Mouse (Mus musculus): ENCODE measurements at regions not wholly inside any gene's neighbourhood (a gene's known extent, or its start where the extent isn't known, plus 50 kb on each side); places are given as distances from the start of the nearest gene placed in this dataset.

- H3K36me3 ChIP-seq: no peaks in the 10 kb centered on the region
- no peak overlapping the region for H3K27ac ChIP-seq
- H3K27me3 ChIP-seq (replicated peaks): no peaks in the 10 kb centered on the region
- H3K9me3 ChIP-seq: no peaks in the 10 kb centered on the region
- 43% methylated on average over 2 of the region's 2 CpGs for WGBS
- ATAC-seq: no peak
- H3K9ac ChIP-seq: no peak overlapping the region
- no peak overlapping the region for H3K4me3 ChIP-seq (replicated peaks)
- no peak overlapping the region for H3K4me2 ChIP-seq (replicated peaks)
- H3K4me1 ChIP-seq (replicated peaks): no peaks in the 10 kb centered on the region
Measured at GRCm38 (mm10) chr11:31791264-31791663, 80.7 kb upstream of the Cpeb4 start.

GRCm38 (mm10) chr11:31795084-31795483 is 76.9 kb upstream of the Cpeb4 start:
- Histone ChIP-seq H3K27ac (no peak overlapping the region), H3K9ac (no peak overlapping the region), H3K4me1 (replicated peaks) (no peaks in the 10 kb centered on the region), H3K4me2 (replicated peaks) (no peak overlapping the region), H3K27me3 (replicated peaks) (no peaks in the 10 kb centered on the region), H3K4me3 (replicated peaks) (no peak overlapping the region), H3K36me3 (no peaks in the 10 kb centered on the region), H3K9me3 (no peaks in the 10 kb centered on the region)
- no peak for ATAC-seq
- WGBS: 59% methylated on average over 8 of the region's 8 CpGs

GRCm38 (mm10) chr11:31796245-31796644 is 75.8 kb upstream of the Cpeb4 start:
- Histone ChIP-seq H3K4me3 (replicated peaks) (no peak overlapping the region), H3K4me2 (replicated peaks) (no peak overlapping the region), H3K9ac (no peak overlapping the region), H3K9me3 (no peaks in the 10 kb centered on the region), H3K36me3 (no peaks in the 10 kb centered on the region), H3K4me1 (replicated peaks) (no peaks in the 10 kb centered on the region), H3K27ac (no peak overlapping the region), H3K27me3 (replicated peaks) (no peaks in the 10 kb centered on the region)
- no peak for ATAC-seq
- 70% methylated on average over 6 of the region's 6 CpGs for WGBS

GRCm38 (mm10) chr11:31801575-31801974 is 70.4 kb upstream of the Cpeb4 start:
- no peak overlapping the region for H3K9ac ChIP-seq
- H3K36me3 ChIP-seq: no peaks in the 10 kb centered on the region
- no peak overlapping the region for H3K4me3 ChIP-seq (replicated peaks)
- H3K27me3 ChIP-seq (replicated peaks): no peaks in the 10 kb centered on the region
- 75% methylated on average over 4 of the region's 4 CpGs for WGBS
- peak; percentile 71 for ATAC-seq
- no peak overlapping the region for H3K27ac ChIP-seq
- no peak overlapping the region for H3K4me2 ChIP-seq (replicated peaks)
- H3K9me3 ChIP-seq: no peaks in the 10 kb centered on the region
- H3K4me1 ChIP-seq (replicated peaks): peaks cover 9% of the 10 kb centered on the region

- no peaks in the 10 kb centered on the region for H3K27me3 ChIP-seq (replicated peaks)
- H3K4me1 ChIP-seq (replicated peaks): peaks cover 20% of the 10 kb centered on the region
- H3K27ac ChIP-seq: peak overlapping the region; percentile 52
- no peak overlapping the region for H3K4me2 ChIP-seq (replicated peaks)
- whole genome bisulfite sequencing: 25% methylated on average over 3 of the region's 3 CpGs
- peak; percentile 82 for ATAC-seq
- no peaks in the 10 kb centered on the region for H3K9me3 ChIP-seq
- no peaks in the 10 kb centered on the region for H3K36me3 ChIP-seq
- H3K4me3 ChIP-seq (replicated peaks): no peak overlapping the region
- H3K9ac ChIP-seq: no peak overlapping the region
Measured at GRCm38 (mm10) chr11:31803319-31803891, 68.6 kb upstream of the Cpeb4 start.

- WGBS: 83% methylated on average over 6 of the region's 6 CpGs
- ATAC-seq: no peak
- H3K27me3 ChIP-seq (replicated peaks): no peaks in the 10 kb centered on the region
- no peak overlapping the region for H3K27ac ChIP-seq
- H3K9me3 ChIP-seq: no peaks in the 10 kb centered on the region
- H3K4me1 ChIP-seq (replicated peaks): peaks cover 24% of the 10 kb centered on the region
- no peak overlapping the region for H3K9ac ChIP-seq
- no peak overlapping the region for H3K4me2 ChIP-seq (replicated peaks)
- H3K36me3 ChIP-seq: no peaks in the 10 kb centered on the region
- no peak overlapping the region for H3K4me3 ChIP-seq (replicated peaks)
Measured at GRCm38 (mm10) chr11:31804518-31804917, 67.5 kb upstream of the Cpeb4 start.

GRCm38 (mm10) chr11:31807461-31808215 is 64.4 kb upstream of the Cpeb4 start:
- 64% methylated on average over 8 of the region's 8 CpGs for WGBS
- Histone ChIP-seq H3K4me2 (replicated peaks) (no peak overlapping the region), H3K4me3 (replicated peaks) (no peak overlapping the region), H3K27me3 (replicated peaks) (no peaks in the 10 kb centered on the region), H3K9ac (no peak overlapping the region), H3K4me1 (replicated peaks) (peaks cover 29% of the 10 kb centered on the region), H3K36me3 (no peaks in the 10 kb centered on the region), H3K27ac (peak overlapping the region; percentile 63), H3K9me3 (no peaks in the 10 kb centered on the region)
- peak; percentile 46 for ATAC-seq

GRCm38 (mm10) chr11:31808216-31808838 is 63.7 kb upstream of the Cpeb4 start:
- Histone ChIP-seq H3K27me3 (replicated peaks) (no peaks in the 10 kb centered on the region), H3K4me2 (replicated peaks) (no peak overlapping the region), H3K9me3 (no peaks in the 10 kb centered on the region), H3K36me3 (no peaks in the 10 kb centered on the region), H3K4me3 (replicated peaks) (no peak overlapping the region), H3K9ac (no peak overlapping the region), H3K27ac (peak overlapping the region; percentile 63; the same call in 1 of the 2 replicates), H3K4me1 (replicated peaks) (peaks cover 28% of the 10 kb centered on the region)
- ATAC-seq: peak; percentile 32
- 62% methylated on average over 5 of the region's 5 CpGs for WGBS

GRCm38 (mm10) chr11:31810011-31810786 is 61.8 kb upstream of the Cpeb4 start:
- WGBS: 41% methylated on average over 7 of the region's 7 CpGs
- ATAC-seq: no peak
- Histone ChIP-seq H3K27me3 (replicated peaks) (no peaks in the 10 kb centered on the region), H3K4me3 (replicated peaks) (no peak overlapping the region), H3K27ac (no peak overlapping the region), H3K9ac (no peak overlapping the region), H3K4me2 (replicated peaks) (no peak overlapping the region), H3K36me3 (no peaks in the 10 kb centered on the region), H3K4me1 (replicated peaks) (peaks cover 20% of the 10 kb centered on the region), H3K9me3 (no peaks in the 10 kb centered on the region)

GRCm38 (mm10) chr11:31812215-31812614 is 59.8 kb upstream of the Cpeb4 start:
- no peaks in the 10 kb centered on the region for H3K27me3 ChIP-seq (replicated peaks)
- H3K9me3 ChIP-seq: no peaks in the 10 kb centered on the region
- no peak overlapping the region for H3K27ac ChIP-seq
- 38% methylated on average over 9 of the region's 9 CpGs for WGBS
- H3K4me1 ChIP-seq (replicated peaks): peaks cover 20% of the 10 kb centered on the region
- peak; percentile 73; the same call in 1 of the 2 replicates for ATAC-seq
- H3K4me2 ChIP-seq (replicated peaks): no peak overlapping the region
- no peaks in the 10 kb centered on the region for H3K36me3 ChIP-seq
- H3K4me3 ChIP-seq (replicated peaks): no peak overlapping the region
- H3K9ac ChIP-seq: no peak overlapping the region

GRCm38 (mm10) chr11:31814616-31815015 is 57.4 kb upstream of the Cpeb4 start:
- no peak for ATAC-seq
- no peaks in the 10 kb centered on the region for H3K36me3 ChIP-seq
- no peak overlapping the region for H3K4me2 ChIP-seq (replicated peaks)
- no peak overlapping the region for H3K9ac ChIP-seq
- H3K9me3 ChIP-seq: no peaks in the 10 kb centered on the region
- H3K27ac ChIP-seq: no peak overlapping the region
- H3K4me3 ChIP-seq (replicated peaks): no peak overlapping the region
- no peaks in the 10 kb centered on the region for H3K27me3 ChIP-seq (replicated peaks)
- WGBS: 83% methylated on average over 4 of the region's 4 CpGs
- H3K4me1 ChIP-seq (replicated peaks): 0 out of 2 replicates have a peak, but pooled peaks cover 4% of the 10 kb centered on the region

- ATAC-seq: no peak
- 77% methylated on average over 12 of the region's 12 CpGs for WGBS
- Histone ChIP-seq H3K36me3 (no peaks in the 10 kb centered on the region), H3K27ac (no peak overlapping the region), H3K4me2 (replicated peaks) (no peak overlapping the region), H3K9me3 (no peaks in the 10 kb centered on the region), H3K9ac (no peak overlapping the region), H3K4me1 (replicated peaks) (no peaks in the 10 kb centered on the region), H3K4me3 (replicated peaks) (no peak overlapping the region), H3K27me3 (replicated peaks) (no peaks in the 10 kb centered on the region)
Measured at GRCm38 (mm10) chr11:31815855-31816488, 56.0 kb upstream of the Cpeb4 start.
